Mouse (Mus musculus) testis, postnatal 14 days (tissue): ENCODE results near the gene Mrpl40.

ENCODE experiments used
- DNase-seq: peaks from one replicate; pipeline ENCODE4 v3.0.0; 2021; ENCODE audit warnings: low spot score

Gene Mrpl40

DNA sequence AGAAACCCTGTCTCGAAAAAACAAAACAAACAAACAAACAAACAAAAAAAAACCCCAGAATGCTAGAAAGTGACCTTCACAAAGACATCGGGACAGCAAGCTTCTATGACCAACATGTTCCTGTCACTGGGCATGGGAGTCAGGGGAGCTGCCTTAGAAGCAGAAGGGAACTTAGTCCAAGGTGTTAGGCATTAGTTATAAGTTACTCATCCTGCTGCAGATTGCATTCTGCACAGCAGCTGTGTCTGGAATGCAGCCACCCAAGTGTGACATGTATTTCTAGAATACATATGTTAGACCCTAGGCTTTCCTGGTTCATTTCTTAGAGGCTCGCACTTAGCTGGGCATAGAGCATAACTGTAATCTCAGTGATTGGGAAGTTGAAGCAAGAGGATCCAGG, 48.0 kb downstream of the Mrpl40 start:
- no peak for DNase-seq

DNA sequence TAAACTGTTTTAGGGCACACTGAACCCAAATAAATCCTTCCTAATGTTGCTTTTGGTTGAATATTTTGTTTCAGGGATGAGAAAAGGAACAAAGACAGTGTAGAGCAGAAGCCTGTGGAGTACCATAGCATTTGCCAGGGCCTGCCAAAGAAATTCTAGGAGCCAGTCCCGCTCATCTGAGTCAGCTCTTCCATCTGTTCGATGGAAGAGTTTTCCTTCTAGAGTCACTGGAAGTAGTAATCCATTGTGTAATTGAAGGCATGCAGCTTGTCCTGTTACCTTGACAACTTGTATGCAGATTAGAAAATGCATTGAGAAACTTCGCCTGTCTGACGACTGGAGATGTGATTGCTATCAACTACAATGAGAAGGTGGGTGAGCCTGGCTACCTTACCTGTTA, 53.7 kb downstream of the Mrpl40 start:
- DNase-seq: no peak

DNA sequence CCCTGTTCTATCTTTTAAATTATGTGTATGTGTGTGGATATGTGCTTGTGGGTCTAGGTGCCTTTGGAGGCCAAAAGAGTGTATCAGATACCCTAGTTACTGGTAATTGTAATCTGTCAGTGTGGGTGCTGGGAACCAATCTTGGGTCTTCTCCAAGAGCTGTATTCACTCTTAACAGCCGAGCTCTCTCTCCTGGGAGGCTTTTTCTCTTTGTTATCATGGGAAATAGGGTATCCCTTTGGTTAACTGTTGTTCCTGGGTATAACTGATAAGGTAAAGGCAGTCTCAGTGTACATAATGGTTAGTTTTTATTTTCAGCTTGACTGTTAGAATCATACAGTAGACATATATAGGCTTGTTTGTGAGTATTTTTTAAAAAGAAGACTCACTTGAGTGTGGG, 54.3 kb downstream of the Mrpl40 start:
- DNase-seq: no peak
